Mouse (Mus musculus) bone marrow macrophage, adult 2 months (primary cell): ENCODE measurements around the gene Zfp111.

ENCODE experiments used
- CTCF ChIP-seq: IDR thresholded peaks from 2 replicates; pipeline ENCODE4 v1.5.1; 2012; ENCODE audit warnings: low read depth, mild to moderate bottlenecking, low read length, moderate library complexity
- POLR2A ChIP-seq: IDR thresholded peaks from 2 replicates; pipeline ENCODE4 v1.6.1; 2012; ENCODE audit warnings: mild to moderate bottlenecking, low read depth, low read length, borderline replicate concordance

DNA sequence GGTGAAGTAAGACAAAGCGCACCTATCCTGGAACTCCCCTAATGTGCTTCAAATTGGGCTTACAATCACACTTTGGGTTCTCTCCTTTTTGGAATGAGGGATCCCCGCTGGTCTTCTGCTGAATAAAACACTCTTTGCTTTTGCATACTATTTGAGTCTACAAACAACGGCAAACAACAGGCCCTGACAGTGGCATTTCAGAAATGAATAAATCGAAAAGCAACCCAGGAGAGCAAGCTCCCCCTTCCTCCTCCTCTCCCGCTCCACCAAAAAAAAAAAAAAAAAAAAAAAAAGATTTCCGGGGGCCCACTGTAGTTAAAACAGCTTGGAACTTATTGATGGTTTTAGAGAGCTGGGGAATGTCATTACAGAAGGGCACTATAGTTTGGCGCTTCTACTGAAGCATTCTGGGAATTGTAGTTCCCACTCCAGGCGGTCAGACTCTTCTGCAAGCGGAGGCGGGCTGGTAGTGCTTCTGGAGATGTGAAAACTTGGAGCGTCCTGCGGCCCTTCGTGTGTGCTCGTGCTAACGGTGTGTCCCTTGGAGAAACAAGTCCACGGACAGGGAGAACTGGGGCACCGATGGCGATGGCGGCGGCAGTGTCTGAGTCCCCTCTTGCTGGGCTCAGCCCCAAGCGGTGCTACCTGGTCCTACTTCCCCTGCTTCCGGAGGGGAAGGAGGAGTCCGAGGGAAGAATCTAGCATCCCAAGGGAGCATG is 36.5 kb downstream of the Zfp111 start, which contains the start of gene Zfp114:
- no peak for TF ChIP-seq POLR2A
- TF ChIP-seq CTCF, result no peak
